Mouse (Mus musculus) forebrain, embryonic 14.5 days (tissue): ENCODE measurements at regions not wholly inside any gene's neighbourhood (a gene's known extent, or its start where the extent isn't known, plus 50 kb on each side); places are given as distances from the start of the nearest gene placed in this dataset.
A peak's percentile ranks its signal among the peaks of the same experiment; 100 is the strongest.

Source experiments
- ATAC-seq: fragments of 200-750 bp; cut with Nextera tagmentation; 2 replicates; pipeline ENCODE4 v1.8.0; 2017; ENCODE audit warnings: mild to moderate bottlenecking, moderate library complexity
- DNase-seq: peaks from one replicate; pipeline ENCODE4 v3.0.0-alpha.2; 2015; ENCODE audit warnings: low spot score
- H3K27ac ChIP-seq: fragments of 300-500 bp; sonication (generic); 2 replicates; pipeline ENCODE4 v1.5.1; 2014; ENCODE audit warnings: low read depth, mild to moderate bottlenecking, control low read depth, low read length, moderate library complexity
- H3K27me3 ChIP-seq: fragments of 300-500 bp; sonication (generic); replicated peaks from 2 replicates; pipeline ENCODE4 v1.6.1; 2014; ENCODE audit warnings: low read length, control low read depth, mixed read lengths; ENCODE audit not compliant: control insufficient read depth, insufficient read depth
- H3K36me3 ChIP-seq: fragments of 300-500 bp; sonication (generic); 2 replicates; pipeline ENCODE4 v1.6.1; 2014; ENCODE audit warnings: low read length, control low read depth; ENCODE audit not compliant: control insufficient read depth, insufficient read depth
- H3K4me1 ChIP-seq: fragments of 300-500 bp; sonication (generic); 2 replicates; pipeline ENCODE4 v1.6.1; 2014; ENCODE audit warnings: antibody characterized with exemption, low read length, control low read depth; ENCODE audit not compliant: control insufficient read depth, insufficient read depth
- H3K4me2 ChIP-seq: fragments of 300-500 bp; sonication (generic); 2 replicates; pipeline ENCODE4 v1.6.1; 2014; ENCODE audit warnings: mild to moderate bottlenecking, control low read depth, low read length
- H3K4me3 ChIP-seq: fragments of 300-500 bp; sonication (generic); 2 replicates; pipeline ENCODE4 v1.5.1; 2014; ENCODE audit warnings: low read depth, low read length, control low read depth
- H3K9ac ChIP-seq: fragments of 300-500 bp; sonication (generic); 2 replicates; pipeline ENCODE4 v1.6.1; 2014; ENCODE audit warnings: mild to moderate bottlenecking, low read length, control low read depth, moderate library complexity
- H3K9me3 ChIP-seq: fragments of 300-500 bp; sonication (generic); replicated peaks from 2 replicates; pipeline ENCODE4 v1.6.1; 2016; ENCODE audit warnings: low read length, control low read depth, mixed read lengths; ENCODE audit not compliant: control insufficient read depth
- WGBS: fragments of 180-500 bp; shearing (Covaris S2); extraction: QIAGEN DNeasy Blood & Tissue Kit; methylation state at CpG from one replicate; pipeline ENCODE4 v1.1.7; 2014; 5-methylcytosine and 5-hydroxymethylcytosine counted together

GRCm38 (mm10) chr4:82153604-82154003 lies 551.9 kb downstream of the Nfib start:
- DNase-seq (peak; percentile 20), ATAC-seq (no peak)
- no peak overlapping the region for H3K9ac ChIP-seq
- H3K36me3 ChIP-seq = no peaks in the 10 kb centered on the region
- H3K27ac ChIP-seq = no peak overlapping the region
- H3K9me3 ChIP-seq = no peaks in the 10 kb centered on the region
- no peaks in the 10 kb centered on the region for H3K4me1 ChIP-seq
- no peak overlapping the region for H3K4me2 ChIP-seq
- no peaks in the 10 kb centered on the region for H3K27me3 ChIP-seq
- 65% methylated on average over 5 of the region's 5 CpGs for WGBS
- no peak overlapping the region for H3K4me3 ChIP-seq

GRCm38 (mm10) chr4:82149957-82150356 lies 555.6 kb downstream of the Nfib start:
- WGBS = 63% methylated on average over 1 of the region's 1 CpGs
- Histone ChIP-seq H3K4me2 (no peak overlapping the region), H3K9me3 (no peaks in the 10 kb centered on the region), H3K36me3 (no peaks in the 10 kb centered on the region), H3K27ac (no peak overlapping the region), H3K4me1 (no peaks in the 10 kb centered on the region), H3K9ac (no peak overlapping the region), H3K27me3 (no peaks in the 10 kb centered on the region), H3K4me3 (no peak overlapping the region)
- ATAC-seq (no peak), DNase-seq (no peak)

GRCm38 (mm10) chr4:82148129-82149064 lies 557.2 kb downstream of the Nfib start:
- ATAC-seq (no peak), DNase-seq (no peak)
- Histone ChIP-seq H3K9me3 (no peaks in the 10 kb centered on the region), H3K4me1 (no peaks in the 10 kb centered on the region), H3K4me2 (no peak overlapping the region), H3K27ac (no peak overlapping the region), H3K9ac (no peak overlapping the region), H3K27me3 (no peaks in the 10 kb centered on the region), H3K4me3 (no peak overlapping the region), H3K36me3 (no peaks in the 10 kb centered on the region)
- 49% methylated on average over 6 of the region's 6 CpGs for WGBS

GRCm38 (mm10) chr4:82142391-82142790 lies 563.2 kb downstream of the Nfib start:
- no peak overlapping the region for H3K4me3 ChIP-seq
- H3K36me3 ChIP-seq = no peaks in the 10 kb centered on the region
- ATAC-seq (no peak), DNase-seq (no peak)
- WGBS = 59% methylated on average over 3 of the region's 3 CpGs
- no peak overlapping the region for H3K27ac ChIP-seq
- H3K27me3 ChIP-seq = no peaks in the 10 kb centered on the region
- no peaks in the 10 kb centered on the region for H3K4me1 ChIP-seq
- H3K4me2 ChIP-seq = no peak overlapping the region
- no peak overlapping the region for H3K9ac ChIP-seq
- H3K9me3 ChIP-seq = no peaks in the 10 kb centered on the region

- Histone ChIP-seq H3K4me1 (no peaks in the 10 kb centered on the region), H3K9me3 (no peaks in the 10 kb centered on the region), H3K27me3 (no peaks in the 10 kb centered on the region), H3K4me3 (no peak overlapping the region), H3K36me3 (no peaks in the 10 kb centered on the region), H3K9ac (no peak overlapping the region), H3K27ac (no peak overlapping the region), H3K4me2 (no peak overlapping the region)
- ATAC-seq (no peak), DNase-seq (no peak)
- WGBS = 97% methylated on average over 6 of the region's 6 CpGs
Observed at GRCm38 (mm10) chr4:82139806-82140205, 565.7 kb downstream of the Nfib start.

- no peaks in the 10 kb centered on the region for H3K4me1 ChIP-seq
- no peaks in the 10 kb centered on the region for H3K9me3 ChIP-seq
- DNase-seq = no peak
- ATAC-seq = no peak
- H3K4me3 ChIP-seq = no peak overlapping the region
- no peak overlapping the region for H3K4me2 ChIP-seq
- 98% methylated on average over 1 of the region's 1 CpGs for WGBS
- H3K27ac ChIP-seq = no peak overlapping the region
- H3K9ac ChIP-seq = no peak overlapping the region
- H3K27me3 ChIP-seq = no peaks in the 10 kb centered on the region
- no peaks in the 10 kb centered on the region for H3K36me3 ChIP-seq
Observed at GRCm38 (mm10) chr4:82139016-82139415, 566.5 kb downstream of the Nfib start.

GRCm38 (mm10) chr4:82132851-82133250 lies 572.7 kb downstream of the Nfib start:
- WGBS = 85% methylated on average over 3 of the region's 3 CpGs
- H3K4me2 ChIP-seq = no peak overlapping the region
- ATAC-seq (no peak), DNase-seq (no peak)
- H3K9me3 ChIP-seq = no peaks in the 10 kb centered on the region
- H3K27me3 ChIP-seq = no peaks in the 10 kb centered on the region
- no peak overlapping the region for H3K27ac ChIP-seq
- H3K4me1 ChIP-seq = no peaks in the 10 kb centered on the region
- H3K4me3 ChIP-seq = no peak overlapping the region
- H3K9ac ChIP-seq = no peak overlapping the region
- H3K36me3 ChIP-seq = no peaks in the 10 kb centered on the region

GRCm38 (mm10) chr4:82132326-82132725 lies 573.2 kb downstream of the Nfib start:
- no peak for ATAC-seq
- H3K4me1 ChIP-seq = no peaks in the 10 kb centered on the region
- no peak overlapping the region for H3K4me2 ChIP-seq
- WGBS = 88% methylated on average over 4 of the region's 4 CpGs
- H3K9me3 ChIP-seq = no peaks in the 10 kb centered on the region
- H3K27me3 ChIP-seq = no peaks in the 10 kb centered on the region
- no peak for DNase-seq
- H3K36me3 ChIP-seq = no peaks in the 10 kb centered on the region
- no peak overlapping the region for H3K9ac ChIP-seq
- H3K27ac ChIP-seq = no peak overlapping the region
- no peak overlapping the region for H3K4me3 ChIP-seq

GRCm38 (mm10) chr4:82129471-82129870 lies 576.1 kb downstream of the Nfib start:
- 87% methylated on average over 1 of the region's 1 CpGs for WGBS

More at GRCm38 (mm10) chr4:82129471-82129870, 576.1 kb downstream of the Nfib start:
- Histone ChIP-seq H3K9me3 (no peaks in the 10 kb centered on the region), H3K27me3 (no peaks in the 10 kb centered on the region), H3K4me3 (no peak overlapping the region), H3K9ac (no peak overlapping the region), H3K36me3 (no peaks in the 10 kb centered on the region), H3K4me1 (no peaks in the 10 kb centered on the region), H3K27ac (no peak overlapping the region), H3K4me2 (no peak overlapping the region)
- ATAC-seq (no peak), DNase-seq (no peak)
